Mouse (Mus musculus) frontal cortex, postnatal 14 days (tissue): ENCODE results near the gene Grm8.

Experiments
- DNase-seq, 2 experiments: peaks; one replicate each; pipeline ENCODE4 v3.0.0; 2022; ENCODE audit warnings: low spot score in 2 of 2

Gene Grm8

GRCm38 (mm10) chr6:27645054-27645453 is 489.9 kb downstream of the Grm8 start:
- DNase-seq, result no peak

- no peak for DNase-seq
Measured at GRCm38 (mm10) chr6:27635898-27636297, 499.1 kb downstream of the Grm8 start.

- no peak for DNase-seq
Measured at GRCm38 (mm10) chr6:27617472-27617871, 517.5 kb downstream of the Grm8 start.

- DNase-seq, result no peak
Measured at GRCm38 (mm10) chr6:27580485-27580884, 554.5 kb downstream of the Grm8 start.

GRCm38 (mm10) chr6:27545516-27545915 is 589.5 kb downstream of the Grm8 start:
- DNase-seq, result no peak

GRCm38 (mm10) chr6:27517620-27518019 is 617.4 kb downstream of the Grm8 start:
- no peak for DNase-seq

GRCm38 (mm10) chr6:27460998-27461397 is 674.0 kb downstream of the Grm8 start:
- DNase-seq, result no peak

GRCm38 (mm10) chr6:27408473-27408872 is 726.5 kb downstream of the Grm8 start:
- DNase-seq, result no peak

- DNase-seq, result no peak
Measured at GRCm38 (mm10) chr6:27372416-27372815, 762.6 kb downstream of the Grm8 start.

GRCm38 (mm10) chr6:27371095-27371494 is 763.9 kb downstream of the Grm8 start:
- no peak for DNase-seq

GRCm38 (mm10) chr6:27363775-27364174 is 771.2 kb downstream of the Grm8 start:
- DNase-seq, result no peak

GRCm38 (mm10) chr6:27360440-27360839 is 774.5 kb downstream of the Grm8 start:
- no peak for DNase-seq

- no peak for DNase-seq
Measured at GRCm38 (mm10) chr6:27351147-27351546, 783.8 kb downstream of the Grm8 start.

GRCm38 (mm10) chr6:27348272-27348671 is 786.7 kb downstream of the Grm8 start:
- no peak for DNase-seq

- no peak for DNase-seq
Measured at GRCm38 (mm10) chr6:27346311-27346710, 788.7 kb downstream of the Grm8 start.

- DNase-seq, result no peak
Measured at GRCm38 (mm10) chr6:27340131-27340530, 794.8 kb downstream of the Grm8 start.

GRCm38 (mm10) chr6:27318575-27318974 is 816.4 kb downstream of the Grm8 start:
- no peak for DNase-seq

GRCm38 (mm10) chr6:27317422-27317821 is 817.6 kb downstream of the Grm8 start:
- no peak for DNase-seq

- DNase-seq, result no peak
Measured at GRCm38 (mm10) chr6:27316018-27316417, 819.0 kb downstream of the Grm8 start.

- no peak for DNase-seq
Measured at GRCm38 (mm10) chr6:27314273-27315009, 820.5 kb downstream of the Grm8 start.

- DNase-seq, result no peak
Measured at GRCm38 (mm10) chr6:27310401-27310800, 824.6 kb downstream of the Grm8 start.

GRCm38 (mm10) chr6:27305351-27305750 is 829.6 kb downstream of the Grm8 start:
- DNase-seq, result no peak

- DNase-seq, result no peak
Measured at GRCm38 (mm10) chr6:27264972-27265371, 870.0 kb downstream of the Grm8 start.

- DNase-seq, result no peak
Measured at GRCm38 (mm10) chr6:27262611-27263010, 872.4 kb downstream of the Grm8 start.
